Mouse (Mus musculus): ENCODE data around the gene Cstf1. TPM values are rescaled to one million over a fixed set of nuclear protein-coding genes. Genes with fewer than 3 reads are reported as not detected.

Cstf1 gene
- polyA plus RNA-seq, 1 experiment from 2014 or later = 36.8 TPM

Other genes starting within 250 kb of the Cstf1 start
- 0.10 and 0.15 TPM in 2 replicates for gene Mc3r, start 122.2 kb upstream of the Cstf1 start, polyA plus RNA-seq (2015; fragmentation: Nextera tagmentation; extraction: Ambion mirVana)
- gene Fam210b, start 25.1 kb upstream of the Cstf1 start, polyA plus RNA-seq (2015; fragmentation: Nextera tagmentation; extraction: Ambion mirVana) = 39.5 and 41.9 TPM in 2 replicates
- 100 and 102 TPM in 2 replicates for gene Aurka, start 146 bp upstream of the Cstf1 start, polyA plus RNA-seq (2015; fragmentation: Nextera tagmentation; extraction: Ambion mirVana)
- gene Cass4, start 23.1 kb downstream of the Cstf1 start, polyA plus RNA-seq (2015; fragmentation: Nextera tagmentation; extraction: Ambion mirVana) = 0.05 TPM in 1 of 2 replicates, not detected in the other
- 99.2 and 99.3 TPM in 2 replicates for gene Rtf2, start 69.9 kb downstream of the Cstf1 start, polyA plus RNA-seq (2015; fragmentation: Nextera tagmentation; extraction: Ambion mirVana)
- gene Gcnt7, start 87.9 kb downstream of the Cstf1 start, polyA plus RNA-seq (2015; fragmentation: Nextera tagmentation; extraction: Ambion mirVana) = 1.6 and 2.4 TPM in 2 replicates
- gene Fam209, start 101.8 kb downstream of the Cstf1 start, polyA plus RNA-seq (2015; fragmentation: Nextera tagmentation; extraction: Ambion mirVana) = 0.76 and 0.98 TPM in 2 replicates
- 35.1 and 35.4 TPM in 2 replicates for gene Tfap2c, start 178.9 kb downstream of the Cstf1 start, polyA plus RNA-seq (2015; fragmentation: Nextera tagmentation; extraction: Ambion mirVana)

All from forebrain, embryonic 13.5 days (tissue).